Mouse (Mus musculus): ENCODE results near the gene Tnfrsf19.

The Tnfrsf19 gene

GRCm38 (mm10) chr14:61020968-61021367 lies 25.3 kb downstream of the Tnfrsf19 start:
- no peak for DNase-seq (ENCODE audit: low spot score in 2 of 2)

DNA sequence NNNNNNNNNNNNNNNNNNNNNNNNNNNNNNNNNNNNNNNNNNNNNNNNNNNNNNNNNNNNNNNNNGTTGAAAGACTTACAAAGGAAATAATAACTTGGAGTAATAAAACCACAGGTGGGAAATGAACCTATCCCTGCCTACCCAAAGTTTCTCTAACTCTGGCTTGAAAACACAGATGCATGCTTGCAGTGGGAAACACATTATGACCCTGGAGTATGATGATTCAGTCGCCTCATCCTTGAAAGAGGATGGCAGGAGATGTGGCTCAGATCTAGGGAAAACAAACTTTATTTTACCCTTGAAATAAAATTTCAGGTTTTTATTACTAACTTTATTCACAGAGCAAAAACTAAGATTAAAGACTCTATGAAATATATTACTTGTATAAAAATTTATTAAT lies 26.4 kb downstream of the Tnfrsf19 start:
- no peak for DNase-seq (ENCODE audit: low spot score in 2 of 2)

DNA sequence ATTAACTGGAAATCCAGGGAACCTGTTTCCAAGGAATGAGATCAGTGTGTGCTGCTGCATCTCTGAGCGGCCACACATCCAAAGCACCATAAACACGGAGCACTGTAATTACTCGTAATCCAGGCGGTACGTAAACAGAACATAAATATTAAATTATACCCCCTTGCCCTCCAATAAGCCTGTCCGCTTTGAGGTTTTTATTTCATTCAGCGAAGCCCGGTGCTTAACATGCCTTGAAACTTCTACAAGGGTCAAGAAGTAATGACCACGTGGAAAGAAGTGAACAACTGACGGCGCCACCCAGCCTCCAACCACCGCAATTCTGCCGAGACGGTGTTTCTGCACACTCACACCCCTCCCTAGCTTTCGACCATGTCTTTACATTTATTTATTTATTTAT lies 31.7 kb downstream of the Tnfrsf19 start:
- no peak for DNase-seq (ENCODE audit: low spot score in 2 of 2)

DNA sequence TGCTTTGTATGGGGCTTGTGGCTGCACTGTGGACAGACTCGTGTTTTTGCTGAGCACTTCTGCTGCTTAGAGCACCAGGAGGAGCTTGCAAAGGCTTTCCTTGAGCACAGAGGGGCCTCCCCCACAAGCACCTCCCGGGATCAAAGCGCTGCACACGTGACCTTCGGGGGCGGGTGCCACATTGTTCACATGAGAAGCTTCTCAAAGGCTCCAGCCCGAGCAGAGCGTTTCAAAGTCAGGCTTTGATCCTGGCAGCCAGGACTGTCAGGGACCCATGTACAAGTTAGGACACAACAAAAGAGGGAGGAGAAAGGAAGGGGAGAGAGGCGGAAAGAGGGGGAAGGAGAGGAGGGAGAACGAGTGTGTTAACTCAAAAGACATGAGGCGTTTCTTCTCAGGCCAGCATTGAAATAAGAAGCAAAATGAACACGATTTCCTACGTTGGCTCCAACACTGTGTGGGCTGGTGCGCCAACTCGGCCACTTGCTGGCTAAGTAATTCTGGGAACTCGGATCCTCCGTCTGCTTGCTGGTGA lies 33.8 kb downstream of the Tnfrsf19 start:
- DNase-seq (ENCODE audit: low spot score in 2 of 2), result peak; percentile 72 to 82

DNA sequence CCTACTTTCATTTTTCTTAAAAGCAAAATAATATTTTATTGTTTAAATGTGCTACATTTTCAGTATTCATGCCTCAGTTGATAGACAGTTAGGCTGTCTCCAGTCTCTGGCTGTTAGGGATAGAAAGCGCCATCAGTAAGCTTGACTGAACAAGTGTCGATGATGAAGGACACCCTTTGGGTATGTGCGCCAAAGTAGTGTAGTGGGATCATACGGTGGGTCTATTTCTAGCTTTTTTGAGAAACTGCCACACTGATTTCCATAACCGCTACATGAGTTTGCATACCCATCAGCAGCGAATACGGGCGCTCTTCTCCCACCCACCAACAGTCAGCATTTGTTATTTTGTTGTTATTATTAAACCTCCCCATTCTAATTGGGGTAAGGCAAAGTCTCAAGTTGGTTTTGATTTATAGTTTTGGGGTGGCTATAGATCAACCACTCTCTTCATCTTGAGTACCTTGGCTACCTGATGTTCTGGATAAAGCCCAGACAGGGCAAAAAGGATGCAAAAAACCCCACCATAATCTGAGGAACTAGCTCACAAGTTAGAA lies 34.6 kb downstream of the Tnfrsf19 start:
- DNase-seq (ENCODE audit: low spot score in 2 of 2), result no peak

GRCm38 (mm10) chr14:61005127-61005837 lies 41.0 kb downstream of the Tnfrsf19 start:
- DNase-seq (ENCODE audit: low spot score in 2 of 2), result no peak

GRCm38 (mm10) chr14:61003676-61004075 lies 42.6 kb downstream of the Tnfrsf19 start:
- no peak for DNase-seq (ENCODE audit: low spot score in 2 of 2)

DNA sequence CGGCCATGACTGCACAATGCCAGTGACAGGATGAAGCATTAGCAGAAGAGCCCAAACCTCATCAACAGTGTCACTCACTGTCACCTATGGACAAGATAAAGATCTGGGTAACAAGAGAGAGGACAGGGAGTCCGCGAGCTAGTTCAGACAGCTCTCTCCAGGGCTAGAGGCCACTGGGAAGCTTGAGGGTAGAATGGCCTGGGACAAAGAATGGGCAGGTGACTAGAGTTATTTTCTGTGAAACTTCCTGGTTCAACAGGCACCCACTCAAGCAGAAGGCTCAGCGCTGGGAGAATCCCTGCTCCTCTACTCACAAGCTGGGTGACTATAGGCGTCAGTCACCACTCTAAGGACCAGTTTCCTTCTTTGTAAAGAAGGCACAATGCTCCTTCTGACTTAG lies 46.2 kb downstream of the Tnfrsf19 start:
- no peak for DNase-seq (ENCODE audit: low spot score in 2 of 2)

GRCm38 (mm10) chr14:60996556-60996955 lies 49.7 kb downstream of the Tnfrsf19 start:
- no peak for DNase-seq (ENCODE audit: low spot score in 2 of 2)

- DNase-seq (ENCODE audit: low spot score in 2 of 2), result no peak
Observed at GRCm38 (mm10) chr14:60993506-60993905, 52.8 kb downstream of the Tnfrsf19 start.

- DNase-seq (ENCODE audit: low spot score in 2 of 2), result no peak
Observed at GRCm38 (mm10) chr14:60993092-60993491, 53.2 kb downstream of the Tnfrsf19 start.

- DNase-seq (ENCODE audit: low spot score in 2 of 2), result no peak
Observed at GRCm38 (mm10) chr14:60992144-60992543, 54.1 kb downstream of the Tnfrsf19 start.

DNA sequence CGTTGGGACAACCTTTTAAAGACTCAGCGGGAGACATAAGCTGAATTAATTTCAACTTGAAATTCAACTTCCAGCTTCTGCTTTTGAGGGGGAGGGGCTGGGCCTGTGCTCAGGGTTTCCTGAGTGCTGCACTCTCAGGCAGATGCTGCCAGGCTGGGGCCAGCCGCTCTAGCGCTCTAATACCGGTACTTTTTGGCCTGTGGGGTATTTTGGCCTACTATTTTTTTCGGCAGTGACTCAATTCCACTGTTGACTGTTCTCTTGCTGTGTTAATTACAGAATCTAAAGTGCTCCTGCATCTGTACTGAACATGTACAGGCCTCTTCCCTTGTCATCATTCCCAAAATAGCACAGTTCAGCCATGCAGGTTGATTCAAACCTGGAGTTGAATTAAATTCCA lies 58.1 kb downstream of the Tnfrsf19 start:
- DNase-seq (ENCODE audit: low spot score in 2 of 2), result no peak

DNA sequence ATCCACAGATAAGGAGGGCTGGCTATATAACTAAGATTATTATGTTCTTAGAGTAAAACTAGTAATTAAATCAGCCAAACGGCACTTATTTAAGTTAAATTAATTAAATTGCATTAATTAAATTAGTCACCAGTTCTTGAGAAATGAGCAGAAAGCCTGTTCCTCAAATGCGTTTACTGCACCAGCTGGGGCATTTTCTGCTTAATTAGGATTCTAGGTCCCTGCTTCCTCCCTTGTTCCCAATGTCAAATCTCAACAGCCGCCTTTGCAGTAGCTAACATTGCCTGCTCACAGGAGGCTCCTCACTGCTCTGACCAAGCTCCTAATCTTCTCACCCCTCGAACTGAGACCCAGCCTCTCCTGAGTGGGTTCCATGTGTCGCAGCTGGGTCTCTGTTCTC lies 59.4 kb downstream of the Tnfrsf19 start:
- no peak for DNase-seq (ENCODE audit: low spot score in 2 of 2)

GRCm38 (mm10) chr14:60985077-60985476 lies 61.2 kb downstream of the Tnfrsf19 start:
- DNase-seq (ENCODE audit: low spot score in 2 of 2), result no peak

DNA sequence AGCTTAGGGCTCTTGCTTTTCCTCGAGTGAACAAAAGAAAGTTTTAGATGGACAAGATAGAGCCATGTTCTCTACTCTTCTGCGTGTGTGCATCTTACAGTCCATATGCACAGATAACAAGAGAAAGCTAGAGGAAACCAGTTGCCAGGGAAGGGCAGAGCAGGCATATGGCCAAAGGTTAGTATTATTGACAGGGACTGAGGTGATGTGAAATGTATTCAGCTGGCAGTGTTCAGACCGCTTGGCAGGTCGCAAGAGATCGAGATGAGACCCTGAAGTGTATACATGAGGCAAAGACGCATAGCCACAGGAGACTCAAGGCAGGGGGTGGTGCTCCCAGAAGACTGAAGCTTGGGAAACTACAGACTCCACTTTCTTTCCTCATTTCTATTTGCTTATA lies 62.0 kb downstream of the Tnfrsf19 start:
- DNase-seq (ENCODE audit: low spot score in 2 of 2), result no peak

DNA sequence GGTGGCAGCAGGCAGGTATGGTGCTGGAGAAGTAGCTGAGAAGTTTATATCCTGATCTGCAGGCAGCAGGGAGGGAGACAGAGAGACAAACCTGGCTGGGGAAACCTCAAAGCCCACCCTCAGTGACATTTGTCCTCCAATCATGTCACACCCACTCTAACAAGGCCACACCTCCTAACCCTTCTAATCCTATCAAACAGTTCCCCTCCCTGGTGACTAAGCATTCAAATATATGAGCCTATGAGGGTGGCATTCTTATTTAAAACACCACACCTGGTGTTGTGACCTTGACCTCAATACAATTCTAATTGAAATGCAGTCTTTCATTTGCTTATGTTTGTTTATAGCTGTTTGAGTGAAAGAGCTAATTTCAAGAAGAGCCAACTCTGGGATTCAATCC lies 64.2 kb downstream of the Tnfrsf19 start:
- DNase-seq (ENCODE audit: low spot score in 2 of 2), result no peak

- no peak for DNase-seq (ENCODE audit: low spot score in 2 of 2)
Observed at GRCm38 (mm10) chr14:60980244-60980887, 65.9 kb downstream of the Tnfrsf19 start.

DNA sequence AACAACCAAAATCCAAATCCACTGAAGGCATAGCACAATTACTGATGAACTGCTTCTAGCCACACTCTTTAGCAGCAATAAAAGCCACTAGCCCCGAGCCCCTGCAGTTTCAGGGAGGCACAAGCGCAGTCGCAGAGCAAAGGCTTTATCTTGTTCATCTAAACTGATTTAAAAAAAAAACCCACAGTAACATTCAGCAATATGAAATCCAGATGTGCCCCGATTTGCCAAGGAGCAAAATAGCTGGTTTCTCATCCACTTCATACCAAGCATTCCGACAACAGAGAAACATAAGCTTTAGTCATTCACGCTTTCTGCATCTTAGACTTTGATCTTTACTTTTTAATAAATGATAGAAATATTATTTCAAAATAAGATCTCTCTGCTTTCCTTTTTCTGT lies 68.2 kb downstream of the Tnfrsf19 start:
- no peak for DNase-seq (ENCODE audit: low spot score in 2 of 2)

- DNase-seq (ENCODE audit: low spot score in 2 of 2), result no peak
Observed at GRCm38 (mm10) chr14:60976231-60976630, 70.1 kb downstream of the Tnfrsf19 start.

GRCm38 (mm10) chr14:60975736-60976135 lies 70.6 kb downstream of the Tnfrsf19 start:
- DNase-seq (ENCODE audit: low spot score in 2 of 2), result no peak

GRCm38 (mm10) chr14:60970961-60971360 lies 75.3 kb downstream of the Tnfrsf19 start:
- DNase-seq (ENCODE audit: low spot score in 2 of 2), result no peak

DNA sequence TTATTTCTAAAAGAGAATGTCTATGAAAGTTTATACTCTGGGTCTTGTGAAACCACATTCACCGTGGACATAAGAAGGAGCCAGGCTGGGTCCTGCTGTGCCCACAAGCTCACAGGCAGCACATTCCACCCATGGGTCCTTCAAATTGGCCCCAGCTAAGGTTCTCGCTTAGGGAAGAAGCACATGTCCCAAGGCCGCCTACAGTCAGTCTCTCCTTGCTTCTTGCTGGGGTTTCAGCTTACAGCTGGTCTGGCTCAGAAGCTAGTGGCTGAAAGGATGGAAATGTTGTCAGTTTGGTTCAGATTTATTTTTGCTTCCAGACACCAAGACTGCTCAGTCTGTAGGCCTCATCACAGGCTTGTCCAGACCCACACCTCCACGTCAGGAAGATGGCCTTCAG lies 80.2 kb downstream of the Tnfrsf19 start:
- no peak for DNase-seq (ENCODE audit: low spot score in 2 of 2)

Data from frontal cortex, postnatal 10 days (tissue).